Mouse (Mus musculus): Measurements from ENCODE around the gene Tenm2. TPM values are rescaled to one million over a fixed set of nuclear protein-coding genes. Genes with fewer than 3 reads are reported as not detected.

Gene Tenm2
- total and polyA plus RNA-seq, 3 experiments, result 0.08 to 0.14 (median 0.12) TPM

DNA sequence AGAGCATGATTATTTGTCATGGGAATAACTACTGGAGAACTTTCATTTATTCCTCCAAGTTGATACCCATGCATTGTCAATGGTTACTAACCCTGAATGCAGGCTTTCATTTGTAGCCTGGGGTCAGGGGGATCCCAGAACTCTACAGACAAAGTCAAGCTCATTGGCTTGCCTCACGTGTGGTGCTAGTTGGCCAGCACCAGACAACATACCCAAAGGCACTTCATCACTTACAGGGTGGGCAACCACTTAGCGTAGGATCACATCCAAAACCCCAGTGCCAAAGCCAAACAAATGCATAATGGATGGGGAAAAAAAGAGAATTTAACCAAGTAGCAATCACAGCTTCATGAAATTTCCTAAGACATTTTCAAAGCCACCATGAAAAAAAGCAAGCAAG lies 261.6 kb downstream of the Tenm2 start:
- WGBS, result 70% methylated on average over 2 of the region's 2 CpGs
- H3K4me1 ChIP-seq (ENCODE audit: control insufficient read depth, insufficient read depth, low read length), result no peaks in the 10 kb centered on the region
- DNase-seq, result no peak
- intact Hi-C loops (cut with DNase I), result no loop called here
- no peaks in the 10 kb centered on the region for H3K36me3 ChIP-seq (ENCODE audit: control insufficient read depth, insufficient read depth, low read length)
- H3K27ac ChIP-seq, result no peak overlapping the region
- no peaks in the 10 kb centered on the region for H3K79me2 ChIP-seq (replicated peaks; ENCODE audit: control insufficient read depth, insufficient read depth, low read length)
- H3K9ac ChIP-seq (ENCODE audit: low read depth, low read length), result no peak overlapping the region
- H3K27me3 ChIP-seq (ENCODE audit: control insufficient read depth, insufficient read depth, low read length), result no peaks in the 10 kb centered on the region
- H3K4me3 ChIP-seq, result no peak overlapping the region
- TF ChIP-seq CTCF (IDR thresholded peaks at IDR 0.05), result no peak

GRCm38 (mm10) chr11:36958102-36958501 lies 277.7 kb downstream of the Tenm2 start:
- no peak overlapping the region for H3K4me3 ChIP-seq
- TF ChIP-seq POLR2A (IDR thresholded peaks at IDR 0.05; ENCODE audit: insufficient read depth, low read depth, low read length) (no peak), CTCF (IDR thresholded peaks at IDR 0.05) (no peak), EP300 (IDR thresholded peaks at IDR 0.05; ENCODE audit: insufficient read depth, low read depth, low read length) (no peak)
- H3K27ac ChIP-seq, result no peak overlapping the region
- H3K9ac ChIP-seq (ENCODE audit: low read depth, low read length), result no peak overlapping the region
- H3K79me2 ChIP-seq (replicated peaks; ENCODE audit: control insufficient read depth, insufficient read depth, low read length), result no peaks in the 10 kb centered on the region
- no peaks in the 10 kb centered on the region for H3K36me3 ChIP-seq (ENCODE audit: control insufficient read depth, insufficient read depth, low read length)
- H3K4me1 ChIP-seq (ENCODE audit: control insufficient read depth, insufficient read depth, low read length), result no peaks in the 10 kb centered on the region
- intact Hi-C loops (cut with DNase I), result no loop called here
- no peaks in the 10 kb centered on the region for H3K27me3 ChIP-seq (ENCODE audit: control insufficient read depth, insufficient read depth, low read length)
- no peak for DNase-seq
- WGBS, result 86% methylated on average over 5 of the region's 5 CpGs

GRCm38 (mm10) chr11:36941429-36941828 lies 294.3 kb downstream of the Tenm2 start:
- Histone ChIP-seq H3K36me3 (ENCODE audit: control insufficient read depth, insufficient read depth, low read length) (no peaks in the 10 kb centered on the region), H3K4me3 (no peak overlapping the region), H3K27me3 (ENCODE audit: control insufficient read depth, insufficient read depth, low read length) (no peaks in the 10 kb centered on the region), H3K79me2 (replicated peaks; ENCODE audit: control insufficient read depth, insufficient read depth, low read length) (no peaks in the 10 kb centered on the region), H3K27ac (no peak overlapping the region), H3K9ac (ENCODE audit: low read depth, low read length) (no peak overlapping the region), H3K4me1 (ENCODE audit: control insufficient read depth, insufficient read depth, low read length) (no peaks in the 10 kb centered on the region)
- 90% methylated on average over 6 of the region's 6 CpGs for WGBS
- no peak for DNase-seq
- TF ChIP-seq CTCF (IDR thresholded peaks at IDR 0.05) (no peak), POLR2A (IDR thresholded peaks at IDR 0.05; ENCODE audit: insufficient read depth, low read depth, low read length) (no peak), EP300 (IDR thresholded peaks at IDR 0.05; ENCODE audit: insufficient read depth, low read depth, low read length) (no peak)
- intact Hi-C loops (cut with DNase I), result no loop called here

DNA sequence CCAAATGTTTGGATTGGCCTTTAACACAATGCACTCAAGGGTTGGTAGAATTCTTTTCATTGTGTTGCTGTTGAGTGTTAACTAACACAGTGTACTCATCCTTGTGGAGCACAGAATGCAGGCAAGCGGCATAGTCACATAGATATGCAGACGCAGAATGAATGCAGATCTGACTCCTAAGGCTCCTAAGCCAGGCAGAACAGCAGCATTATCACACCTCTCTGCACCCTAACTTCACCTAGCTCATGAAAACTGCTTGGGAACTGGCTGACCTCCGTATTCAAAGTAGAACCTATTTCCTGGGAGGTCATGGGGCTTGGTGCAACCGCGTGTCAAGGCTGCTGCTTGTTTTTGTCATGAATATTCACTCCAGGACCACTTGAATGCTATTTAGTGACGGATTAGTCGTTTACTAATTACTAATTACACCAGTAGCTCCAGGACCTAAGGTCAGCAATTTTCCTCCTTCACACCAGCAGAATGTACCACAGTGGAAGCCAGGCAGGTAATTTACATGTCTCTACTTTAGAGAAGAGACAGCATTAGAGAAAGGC lies 295.1 kb downstream of the Tenm2 start:
- H3K4me1 ChIP-seq (ENCODE audit: control insufficient read depth, insufficient read depth, low read length), result no peaks in the 10 kb centered on the region
- no peak overlapping the region for H3K9ac ChIP-seq (ENCODE audit: low read depth, low read length)
- DNase-seq, result no peak
- no peaks in the 10 kb centered on the region for H3K27me3 ChIP-seq (ENCODE audit: control insufficient read depth, insufficient read depth, low read length)
- no peak for TF ChIP-seq POLR2A (IDR thresholded peaks at IDR 0.05; ENCODE audit: insufficient read depth, low read depth, low read length)
- no peak for TF ChIP-seq EP300 (IDR thresholded peaks at IDR 0.05; ENCODE audit: insufficient read depth, low read depth, low read length)
- TF ChIP-seq CTCF (IDR thresholded peaks at IDR 0.05), result no peak
- H3K36me3 ChIP-seq (ENCODE audit: control insufficient read depth, insufficient read depth, low read length), result no peaks in the 10 kb centered on the region
- H3K4me3 ChIP-seq, result no peak overlapping the region
- H3K79me2 ChIP-seq (replicated peaks; ENCODE audit: control insufficient read depth, insufficient read depth, low read length), result no peaks in the 10 kb centered on the region
- no peak overlapping the region for H3K27ac ChIP-seq
- intact Hi-C loops (cut with DNase I), result no loop called here
- WGBS, result 57% methylated on average over 7 of the region's 7 CpGs

DNA sequence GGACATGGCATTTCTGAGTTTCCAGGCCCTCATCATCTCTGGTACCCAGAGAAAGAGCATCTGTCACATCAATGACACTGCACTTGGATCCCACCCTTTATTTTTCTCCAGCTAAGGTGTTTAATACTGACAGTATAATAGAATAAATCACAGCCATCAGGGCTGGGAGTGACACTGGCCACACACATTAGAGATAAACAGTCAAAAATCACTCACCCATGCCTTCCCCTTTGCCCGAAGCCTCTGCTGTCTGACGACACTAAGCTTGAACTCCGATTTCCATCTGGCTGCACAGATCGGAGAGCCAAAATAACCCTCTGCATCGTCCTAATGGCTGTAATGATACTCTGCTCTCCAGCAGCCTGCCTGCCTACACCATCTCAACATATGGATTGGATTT lies 305.9 kb downstream of the Tenm2 start:
- H3K4me1 ChIP-seq (ENCODE audit: control insufficient read depth, insufficient read depth, low read length), result no peaks in the 10 kb centered on the region
- DNase-seq, result no peak
- H3K4me3 ChIP-seq, result no peak overlapping the region
- H3K36me3 ChIP-seq (ENCODE audit: control insufficient read depth, insufficient read depth, low read length), result no peaks in the 10 kb centered on the region
- H3K9ac ChIP-seq (ENCODE audit: low read depth, low read length), result no peak overlapping the region
- H3K27me3 ChIP-seq (ENCODE audit: control insufficient read depth, insufficient read depth, low read length), result no peaks in the 10 kb centered on the region
- TF ChIP-seq CTCF (IDR thresholded peaks at IDR 0.05) (no peak), EP300 (IDR thresholded peaks at IDR 0.05; ENCODE audit: insufficient read depth, low read depth, low read length) (no peak), POLR2A (IDR thresholded peaks at IDR 0.05; ENCODE audit: insufficient read depth, low read depth, low read length) (no peak)
- 86% methylated on average over 5 of the region's 5 CpGs for WGBS
- H3K79me2 ChIP-seq (replicated peaks; ENCODE audit: control insufficient read depth, insufficient read depth, low read length), result no peaks in the 10 kb centered on the region
- intact Hi-C loops (cut with DNase I), result no loop called here
- no peak overlapping the region for H3K27ac ChIP-seq

DNA sequence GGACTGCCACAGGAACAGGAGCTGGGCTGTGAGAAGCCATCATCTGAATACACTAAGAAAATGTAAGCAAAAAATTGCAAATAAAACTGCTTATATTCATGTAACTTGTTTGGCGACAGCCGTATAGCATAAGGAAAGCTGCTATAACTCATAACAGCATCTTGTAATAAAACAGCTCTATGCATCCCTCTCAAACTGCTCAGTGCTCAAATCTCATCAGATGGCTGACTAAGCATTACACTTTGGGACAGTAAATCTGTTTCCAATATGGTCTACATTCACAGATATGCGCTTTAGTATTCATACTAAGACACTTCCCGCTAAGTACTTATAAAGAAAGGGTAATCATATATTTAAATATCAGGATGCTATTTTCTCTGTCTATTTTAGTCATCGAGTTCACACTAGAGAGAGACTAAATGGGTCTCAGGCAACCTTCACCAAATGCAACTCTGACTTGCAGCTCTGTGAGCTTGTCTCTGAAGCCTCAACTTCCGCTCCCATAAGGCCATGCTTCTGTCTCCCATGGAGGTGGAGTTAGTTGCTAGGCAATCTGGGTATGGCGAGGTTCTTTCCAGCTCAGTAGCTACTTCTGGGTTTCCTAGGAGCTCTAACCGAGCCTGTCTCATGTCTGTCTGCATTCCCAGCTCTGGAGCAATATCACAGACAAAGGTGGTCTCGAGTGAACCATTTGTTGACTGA lies 308.9 kb downstream of the Tenm2 start:
- no peak for TF ChIP-seq CTCF (IDR thresholded peaks at IDR 0.05)
- no peak for TF ChIP-seq POLR2A (IDR thresholded peaks at IDR 0.05; ENCODE audit: insufficient read depth, low read depth, low read length)
- TF ChIP-seq EP300 (IDR thresholded peaks at IDR 0.05; ENCODE audit: insufficient read depth, low read depth, low read length), result no peak
- DNase-seq, result no peak
- H3K4me1 ChIP-seq (ENCODE audit: control insufficient read depth, insufficient read depth, low read length), result no peaks in the 10 kb centered on the region
- intact Hi-C loops (cut with DNase I), result no loop called here
- H3K79me2 ChIP-seq (replicated peaks; ENCODE audit: control insufficient read depth, insufficient read depth, low read length), result no peaks in the 10 kb centered on the region
- WGBS, result 78% methylated on average over 9 of the region's 9 CpGs
- no peak overlapping the region for H3K4me3 ChIP-seq
- no peaks in the 10 kb centered on the region for H3K36me3 ChIP-seq (ENCODE audit: control insufficient read depth, insufficient read depth, low read length)
- H3K27me3 ChIP-seq (ENCODE audit: control insufficient read depth, insufficient read depth, low read length), result no peaks in the 10 kb centered on the region
- H3K9ac ChIP-seq (ENCODE audit: low read depth, low read length), result no peak overlapping the region
- no peak overlapping the region for H3K27ac ChIP-seq
